7 mouse cellular contexts compared by ENCODE assay signal in genomic region chr12:44329316-44330215, GRCm38 (mm10). TPM values are rescaled to one million over a fixed set of nuclear protein-coding genes. Genes with fewer than 3 reads are reported as not detected.
A peak's percentile ranks its signal among the peaks of the same experiment; 100 is the strongest.
DNase-seq lines count a peak whose midpoint lies in the region; ATAC-seq and TF ChIP-seq lines count a peak whose summit lies in the region.

No protein-coding gene starts in this region.

- peak; percentile 71 for ATAC-seq in hindbrain, embryonic 11.5 days (ENCODE audit: low FRiP score)
- ATAC-seq in midbrain, embryonic 16.5 days = peak; percentile 78
- ATAC-seq in inflammation-experienced regulatory T-cells, adult 6 months = no peak

- under 1% methylated on average over 61 of the region's 61 CpGs for WGBS in hindbrain, embryonic 11.5 days
- WGBS in midbrain, embryonic 16.5 days = under 1% methylated on average over 61 of the region's 61 CpGs

- peak overlapping the region; percentile 85 for H3K4me2 ChIP-seq in hindbrain, embryonic 11.5 days (replicated peaks; ENCODE audit: low read depth, low read length)
- peak overlapping the region; percentile 61 for H3K4me2 ChIP-seq in midbrain, embryonic 16.5 days (ENCODE audit: low read length)

- peak; percentile 63 for DNase-seq in Muller cell, postnatal 12 days (ENCODE audit: inconsistent ontology term)
- peak; percentile 17 for DNase-seq in embryo, embryonic 11.5 days (ENCODE audit: low read depth, low spot score)
- peak; percentile 72 for DNase-seq in hindbrain, embryonic 11.5 days (ENCODE audit: low spot score)
- DNase-seq in left cerebral cortex, postnatal 4 days = peak; percentile 65

- H3K36me3 ChIP-seq in E14TG2a.4 (ENCODE audit: insufficient read depth, low read length) = no peaks in the 10 kb centered on the region
- H3K36me3 ChIP-seq in hindbrain, embryonic 11.5 days (ENCODE audit: control insufficient read depth, insufficient read depth, low read length) = no peaks in the 10 kb centered on the region
- H3K36me3 ChIP-seq in midbrain, embryonic 16.5 days (ENCODE audit: control insufficient read depth, insufficient read depth, low read length) = no peaks in the 10 kb centered on the region

- no peaks in the 10 kb centered on the region for H3K9me3 ChIP-seq in E14TG2a.4 (ENCODE audit: low read length)
- no peaks in the 10 kb centered on the region for H3K9me3 ChIP-seq in hindbrain, embryonic 11.5 days (ENCODE audit: control insufficient read depth, low read length)
- no peaks in the 10 kb centered on the region for H3K9me3 ChIP-seq in midbrain, embryonic 16.5 days (replicated peaks; ENCODE audit: control insufficient read depth, low read length, poor library complexity, severe bottlenecking)

- no peak for TF ChIP-seq CTCF in E14TG2a.4 (conservative IDR thresholded peaks at IDR 0.05; ENCODE audit: low read length)

- H3K27me3 ChIP-seq in E14TG2a.4 (ENCODE audit: insufficient read depth, low read length) = peaks cover 43% of the 10 kb centered on the region
- H3K27me3 ChIP-seq in hindbrain, embryonic 11.5 days (ENCODE audit: control insufficient read depth, insufficient read depth, low read length) = no peaks in the 10 kb centered on the region
- H3K27me3 ChIP-seq in midbrain, embryonic 16.5 days (ENCODE audit: control insufficient read depth, insufficient read depth, low read depth, low read length) = no peaks in the 10 kb centered on the region

- H3K27ac ChIP-seq in hindbrain, embryonic 11.5 days (ENCODE audit: low read depth, low read length) = peak overlapping the region; percentile 93
- H3K27ac ChIP-seq in midbrain, embryonic 16.5 days (ENCODE audit: low read length) = peak overlapping the region; percentile 94

- intact Hi-C loops in left cerebral cortex, postnatal 4 days (cut with DNase I) = loop anchor here (5.0 kb wide), 1 partner anchor 218 kb away; no protein-coding TSS in a partner anchor

- H3K4me3 ChIP-seq in E14TG2a.4 (replicated peaks; ENCODE audit: low read length) = peak overlapping the region; percentile 88
- H3K4me3 ChIP-seq in hindbrain, embryonic 11.5 days (ENCODE audit: low read depth, low read length) = peak overlapping the region; percentile 73
- peak overlapping the region; percentile 91 for H3K4me3 ChIP-seq in midbrain, embryonic 16.5 days (ENCODE audit: low read depth, low read length)

- H3K9ac ChIP-seq in hindbrain, embryonic 11.5 days (ENCODE audit: low read depth, low read length) = peak overlapping the region; percentile 81
- peak overlapping the region; percentile 94 for H3K9ac ChIP-seq in midbrain, embryonic 16.5 days (ENCODE audit: low read depth, low read length)

- H3K4me1 ChIP-seq in E14TG2a.4 (replicated peaks; ENCODE audit: low read depth, low read length) = peaks cover 23% of the 10 kb centered on the region
- no peaks in the 10 kb centered on the region for H3K4me1 ChIP-seq in hindbrain, embryonic 11.5 days (replicated peaks; ENCODE audit: control insufficient read depth, insufficient read depth, low read length)
- peaks cover 26% of the 10 kb centered on the region for H3K4me1 ChIP-seq in midbrain, embryonic 16.5 days (ENCODE audit: control insufficient read depth, insufficient read depth, low read length)

RNA-seq across cellular contexts. Expression of gene Nrcam, which starts 0.9 kb away (rescaled TPM):
- 67.6 and 82.8 TPM in 2 replicates for polyA plus RNA-seq in hindbrain, embryonic 11.5 days (2014; fragmentation: Nextera tagmentation; extraction: Ambion mirVana)
- 100 to 1,000 TPM; 323 to 345 TPM for total RNA-seq in left cerebral cortex, postnatal 4 days (2021)
- polyA plus RNA-seq in midbrain, embryonic 16.5 days (2015; fragmentation: Nextera tagmentation; extraction: Ambion mirVana) = 148 and 160 TPM in 2 replicates
- polyA plus RNA-seq in inflammation-experienced regulatory T-cells, adult 6 months (2017; shearing (Covaris generic)) = under 1 TPM in 2 of 3 experiments, not detected in 1; 0.08 to 0.24 TPM

Comparison
In these comparisons a context has a peak if more than half of its experiments do, and no peak if none do; other contexts are left out.
1. DNase-seq: peak in every context shown above with its lines; median percentile 72 in hindbrain, embryonic 11.5 days; 65 in left cerebral cortex, postnatal 4 days; 63 in Muller cell, postnatal 12 days; 17 in embryo, embryonic 11.5 days.
2. RNA of gene Nrcam, which starts 0.9 kb away (polyA plus RNA-seq): 148 to 160 TPM in midbrain, embryonic 16.5 days and 67.6 to 82.8 TPM in hindbrain, embryonic 11.5 days; 0.08 to 0.24 TPM in inflammation-experienced regulatory T-cells, adult 6 months; every median in the first group is over 10 times any median in the second.
3. Peak in every context shown above with its lines, with median percentiles within 50 percentile points of each other: H3K4me3 ChIP-seq.